Mouse (Mus musculus) cortical plate, adult 2 months (tissue): Measurements from ENCODE around the gene Dnajc8. TPM values are rescaled to one million over a fixed set of nuclear protein-coding genes. Genes with fewer than 3 reads are reported as not detected.
A peak's percentile ranks its signal among the peaks of the same experiment; 100 is the strongest.
"Not testable (repeated sequence)": the region's sequence is repeated elsewhere in the genome, so short reads cannot be mapped to it uniquely, and the experiment has no call there.

Source experiments
- H3K27ac ChIP-seq: fragments of 200-500 bp; 2 replicates; pipeline ENCODE4 v1.5.1; 2012; ENCODE audit warnings: low read length, control low read depth, inconsistent platforms; ENCODE audit not compliant: insufficient read depth
- H3K4me1 ChIP-seq: fragments of 200-500 bp; 2 replicates; pipeline ENCODE4 v1.6.1; 2011; ENCODE audit warnings: low read length; ENCODE audit not compliant: control insufficient read depth, insufficient read depth
- H3K4me3 ChIP-seq: fragments of 200-500 bp; 2 replicates; pipeline ENCODE4 v1.5.1; 2011; ENCODE audit warnings: mild to moderate bottlenecking, low read length, control low read depth; ENCODE audit not compliant: insufficient read depth
- CTCF ChIP-seq: fragments of 200-500 bp; IDR thresholded peaks from 2 replicates; pipeline ENCODE4 v1.5.1; 2011; ENCODE audit warnings: mild to moderate bottlenecking, control low read depth, low read length; ENCODE audit not compliant: insufficient read depth; ENCODE audit errors: extremely low read depth
- POLR2A ChIP-seq: fragments of 200-500 bp; IDR thresholded peaks from 2 replicates; pipeline ENCODE4 v1.6.1; 2011; ENCODE audit warnings: mild to moderate bottlenecking, low read length, control low read depth; ENCODE audit not compliant: insufficient read depth; ENCODE audit errors: extremely low read depth
- polyA plus RNA-seq: library from polyadenylated mRNA; depleted of rRNA; stranded (reverse); fragments of >200 nt; gene quantifications from 2 replicates; pipeline ENCODE4 v1.2.3, GENCODE M21; 2012

Dnajc8 gene
- polyA plus RNA-seq, 1 experiment = 112 TPM

- Histone ChIP-seq H3K4me3 (peak overlapping the region; percentile 77), H3K4me1 (peaks cover 6% of the 10 kb centered on the region), H3K27ac (peak overlapping the region; percentile 89)
- TF ChIP-seq POLR2A = no peak
- TF ChIP-seq CTCF = no peak
Measured at GRCm38 (mm10) chr4:132532496-132532895, 2.9 kb upstream of the Dnajc8 start.

DNA sequence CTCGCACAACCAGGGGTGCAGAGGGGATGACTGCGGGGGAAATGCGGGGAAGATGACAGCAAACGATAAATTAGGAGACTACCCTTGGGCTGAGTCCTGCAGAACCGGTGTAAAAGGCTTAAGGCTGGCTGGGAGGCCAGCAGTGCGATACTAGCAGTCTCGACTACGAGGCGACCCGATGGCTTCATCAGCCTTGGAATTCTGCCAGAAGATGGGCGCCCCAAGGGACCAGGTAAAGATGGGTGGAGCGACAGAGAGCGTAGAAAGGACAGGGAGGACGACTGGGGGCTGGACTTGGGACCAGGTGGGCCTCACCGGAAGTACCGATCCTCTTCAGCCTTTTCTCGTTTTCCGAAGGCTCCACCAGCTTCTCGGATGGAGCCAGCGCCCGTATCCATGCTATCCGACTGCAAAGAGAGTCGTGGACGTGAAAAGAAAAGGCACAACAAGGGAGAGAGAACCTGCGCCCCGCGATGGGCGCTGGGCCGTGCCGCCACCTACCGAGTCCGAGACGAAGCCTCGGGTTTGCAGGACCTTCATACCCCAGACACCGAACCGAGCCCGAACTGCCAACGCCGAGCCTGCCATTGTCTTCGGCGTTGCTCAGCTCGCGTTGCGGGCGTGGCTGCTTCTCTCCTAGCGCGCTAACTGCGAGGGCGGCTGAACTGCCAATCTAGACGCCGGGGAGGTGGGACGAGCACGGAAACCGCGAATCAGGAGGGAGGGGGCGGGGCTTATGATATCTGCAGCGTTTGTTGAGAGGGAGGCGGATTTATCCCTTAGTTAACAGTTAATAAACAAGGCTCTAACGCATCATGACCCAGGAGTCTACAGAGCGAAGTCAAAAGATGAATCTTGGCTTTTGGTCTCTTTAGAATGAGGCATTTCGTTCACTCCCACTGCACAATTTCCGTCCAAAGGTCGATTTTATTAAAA lies 2.1 kb upstream of the Dnajc8 start, which contains the start of gene Atpif1:
Gene Atpif1, minus strand, starts transcription at position 679 of the 936 bp plus-strand sequence.
- Histone ChIP-seq H3K4me1 (peaks cover 6% of the 10 kb centered on the region), H3K4me3 (peak within 1 kb of the TSS; percentile 77)

DNA sequence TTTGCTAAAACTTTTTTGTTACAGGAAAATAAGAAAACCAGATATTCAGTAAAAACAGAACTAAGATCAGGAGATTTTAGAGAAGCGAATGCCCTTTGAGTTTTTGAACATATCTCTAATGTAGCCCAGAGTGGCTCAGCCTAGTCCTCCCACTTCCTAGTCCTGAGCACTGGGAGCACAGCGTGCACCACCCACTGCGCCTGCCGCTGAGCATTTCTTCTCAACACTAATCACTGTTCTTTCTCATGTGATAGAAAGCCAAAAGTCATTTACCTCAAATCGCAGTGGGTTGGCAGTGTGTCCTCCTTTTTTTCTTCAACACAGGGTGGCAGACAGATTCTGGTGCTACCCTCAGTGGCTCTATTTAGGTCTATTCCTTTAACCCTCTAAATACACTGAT lies 4.1 kb downstream of the Dnajc8 start:
- H3K27ac ChIP-seq = no peak overlapping the region
- H3K4me1 ChIP-seq = peaks cover 10% of the 10 kb centered on the region
- H3K4me3 ChIP-seq = no peak overlapping the region
- no peak for TF ChIP-seq POLR2A
- TF ChIP-seq CTCF = no peak

More for the DNA sequence above, 2.1 kb upstream of the Dnajc8 start, which contains the start of gene Atpif1:
- TF ChIP-seq CTCF = no peak
- peak; percentile 91 for TF ChIP-seq POLR2A
- H3K27ac ChIP-seq = peak within 1 kb of the TSS; percentile 89

DNA sequence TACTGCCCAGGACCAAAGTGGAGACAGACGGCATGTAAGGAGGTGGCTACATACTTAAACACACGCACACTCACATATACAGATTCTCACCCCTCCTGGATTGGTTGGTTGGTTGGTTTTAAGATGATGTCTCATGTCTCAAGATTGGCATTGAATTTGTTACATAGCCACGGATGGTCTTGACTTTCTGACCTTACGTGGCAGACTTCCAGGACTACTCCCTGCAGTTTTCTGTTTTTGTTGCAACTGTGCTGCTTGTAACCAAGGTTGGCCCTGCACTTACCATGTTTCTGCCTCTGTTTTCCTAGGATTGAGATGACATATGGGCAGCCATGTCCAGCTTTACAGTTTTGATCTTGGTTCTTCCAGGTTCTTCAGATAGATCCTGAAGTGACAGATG lies 6.1 kb downstream of the Dnajc8 start:
- no peak overlapping the region for H3K4me3 ChIP-seq
- peaks cover 10% of the 10 kb centered on the region for H3K4me1 ChIP-seq
- no peak for TF ChIP-seq POLR2A
- H3K27ac ChIP-seq = no peak overlapping the region

- H3K27ac ChIP-seq = peak overlapping the region; percentile 78; the same call in 1 of the 2 replicates
- no peak for TF ChIP-seq POLR2A
- peak; percentile 14; the same call in 1 of the 2 replicates for TF ChIP-seq CTCF
Measured at GRCm38 (mm10) chr4:132542724-132543123, 7.4 kb downstream of the Dnajc8 start.

DNA sequence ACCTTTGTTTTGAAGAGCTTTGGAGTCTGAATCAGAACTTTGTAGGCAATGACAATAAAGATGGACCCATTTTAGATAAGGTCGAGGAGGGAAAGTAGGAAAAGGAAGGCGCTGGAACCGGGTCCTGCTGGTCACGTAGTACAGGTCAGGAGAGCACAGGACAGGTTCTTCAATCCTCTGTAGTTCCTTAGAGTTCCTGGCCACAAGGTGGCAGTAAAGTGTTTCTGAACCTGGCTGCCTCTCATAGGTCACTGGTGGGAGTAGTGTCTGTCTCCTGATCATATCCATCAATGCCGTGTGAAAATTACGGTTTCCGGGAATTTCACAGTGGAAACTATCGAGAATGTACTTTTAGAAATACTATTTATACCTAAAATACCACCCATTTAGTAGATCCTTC lies 10.5 kb downstream of the Dnajc8 start:
- Histone ChIP-seq H3K4me1 (peaks cover 6% of the 10 kb centered on the region), H3K4me3 (no peak overlapping the region), H3K27ac (no peak overlapping the region)
- TF ChIP-seq CTCF = peak; percentile 73
- no peak for TF ChIP-seq POLR2A

More at GRCm38 (mm10) chr4:132542724-132543123, 7.4 kb downstream of the Dnajc8 start:
- Histone ChIP-seq H3K4me1 (peaks cover 6% of the 10 kb centered on the region), H3K4me3 (no peak overlapping the region)

DNA sequence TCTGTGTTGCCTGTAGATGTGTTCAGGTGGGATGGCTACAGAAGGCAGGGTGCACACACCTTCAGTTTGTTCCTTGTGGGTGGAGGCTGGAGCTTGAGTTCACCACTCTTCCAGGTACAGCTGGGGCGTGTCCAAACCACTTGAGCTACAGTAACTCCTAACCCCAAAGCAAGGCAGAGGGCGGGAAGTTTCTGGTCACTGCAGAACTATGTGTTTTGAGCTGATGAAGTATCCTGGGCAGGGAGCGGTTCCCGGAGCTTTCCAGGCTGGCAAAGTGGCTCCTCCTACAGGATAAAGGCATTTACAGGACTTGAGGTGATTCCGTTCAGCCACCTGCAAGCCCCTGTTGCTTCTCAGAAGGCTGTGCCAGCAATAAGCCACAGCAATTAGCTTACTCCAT lies 18.9 kb downstream of the Dnajc8 start:
- Histone ChIP-seq H3K4me3 (no peak overlapping the region), H3K4me1 (no peaks in the 10 kb centered on the region), H3K27ac (no peak overlapping the region)
- TF ChIP-seq CTCF (no peak), POLR2A (no peak)

DNA sequence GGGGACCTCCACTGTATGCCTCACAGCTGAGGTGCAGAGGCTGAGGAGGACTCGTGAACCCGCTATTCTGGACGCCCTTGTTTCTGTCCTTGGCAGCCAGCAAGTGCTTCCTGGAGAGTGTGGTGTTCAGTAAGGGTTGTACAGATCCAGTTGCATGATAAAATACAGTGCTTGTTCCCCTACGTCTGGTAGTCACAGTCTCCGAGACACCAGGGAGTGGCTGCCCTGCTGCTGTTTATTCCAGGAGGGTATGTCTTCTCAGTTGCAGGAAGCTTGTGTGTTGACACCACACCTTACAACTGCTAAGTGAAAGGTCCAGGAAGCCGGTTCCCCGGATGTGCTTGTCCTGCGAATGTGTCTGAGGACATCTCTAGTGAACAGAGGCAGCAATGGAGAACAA lies 19.3 kb downstream of the Dnajc8 start:
- no peak overlapping the region for H3K4me3 ChIP-seq
- no peak overlapping the region for H3K27ac ChIP-seq
- H3K4me1 ChIP-seq = no peaks in the 10 kb centered on the region
- TF ChIP-seq POLR2A (no peak), CTCF (no peak)

DNA sequence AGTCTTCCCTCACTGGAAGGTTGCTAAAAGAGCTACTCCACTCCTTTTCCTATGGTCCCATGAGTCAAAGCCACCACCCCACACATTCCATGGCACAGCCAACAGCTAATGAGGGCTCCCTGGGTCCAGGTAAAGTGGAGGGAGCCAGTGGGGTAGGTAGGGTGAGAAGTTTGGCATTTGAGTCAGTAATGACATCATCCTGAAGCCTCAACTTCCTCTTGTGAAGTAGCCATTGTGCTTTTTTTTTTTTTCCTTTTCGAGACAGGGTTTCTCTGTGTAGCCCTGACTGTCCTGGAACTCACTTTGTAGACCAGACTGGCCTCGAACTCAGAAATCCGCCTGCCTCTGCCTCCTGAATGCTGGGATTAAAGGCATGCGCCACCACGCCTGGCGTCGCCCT lies 20.2 kb downstream of the Dnajc8 start:
- not testable (repeated sequence) for H3K4me3 ChIP-seq, H3K4me1 ChIP-seq, H3K27ac ChIP-seq

- H3K27ac ChIP-seq = no peak overlapping the region
- no peak overlapping the region for H3K4me3 ChIP-seq
- TF ChIP-seq CTCF (no peak), POLR2A (no peak)
- H3K4me1 ChIP-seq = 0 out of 2 replicates have a peak, but pooled peaks cover 2% of the 10 kb centered on the region
Measured at GRCm38 (mm10) chr4:132563261-132563660, 27.9 kb downstream of the Dnajc8 start.
